Mouse (Mus musculus) monocyte, adult 2 months (primary cell): ENCODE results near the gene Tlr12.
"Not testable (repeated sequence)": the region's sequence is repeated elsewhere in the genome, so short reads cannot be mapped to it uniquely, and the experiment has no call there.

Experiments
- DNase-seq, 2 experiments: peaks; one replicate each; pipeline ENCODE4 v3.0.0; 2022; ENCODE audit warnings: low spot score in 2 of 2, low read depth in 1 of 2

Gene Tlr12

DNA sequence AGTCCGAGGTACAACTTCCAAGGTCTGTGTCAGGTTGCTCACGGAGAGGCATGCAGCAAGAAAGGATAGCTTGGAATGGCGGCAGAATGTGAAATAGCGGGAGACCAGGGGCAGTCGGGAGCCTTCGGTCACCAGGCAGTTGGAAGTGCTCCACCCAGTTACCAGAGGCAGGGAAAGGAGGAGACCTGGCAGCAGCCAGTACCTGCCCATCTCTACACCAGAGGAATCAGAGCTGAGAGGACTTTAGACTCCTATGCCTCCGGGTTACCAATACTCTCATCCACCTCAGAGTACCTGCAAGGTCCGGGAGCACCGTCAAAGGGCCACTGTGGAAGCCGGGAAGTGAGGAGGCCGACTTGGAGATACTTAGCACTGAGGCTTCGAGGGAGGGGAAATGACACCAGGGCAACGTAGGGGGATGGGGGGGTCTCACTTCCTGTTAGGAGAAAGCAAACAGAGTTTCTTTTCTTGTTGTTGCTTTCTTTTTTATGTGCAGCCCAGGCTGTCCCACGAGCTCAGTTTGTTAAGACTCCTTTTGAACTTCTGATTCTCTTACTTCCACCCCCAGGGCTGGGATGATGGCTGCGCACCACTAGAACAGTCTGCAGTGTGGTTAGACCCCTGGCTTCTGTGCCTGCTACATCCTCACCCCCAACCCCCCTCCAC, at the start of gene Tlr12:
Gene Tlr12 (minus strand): TSS at position 374 of the 666 bp plus-strand sequence.
- no peak for DNase-seq

DNA sequence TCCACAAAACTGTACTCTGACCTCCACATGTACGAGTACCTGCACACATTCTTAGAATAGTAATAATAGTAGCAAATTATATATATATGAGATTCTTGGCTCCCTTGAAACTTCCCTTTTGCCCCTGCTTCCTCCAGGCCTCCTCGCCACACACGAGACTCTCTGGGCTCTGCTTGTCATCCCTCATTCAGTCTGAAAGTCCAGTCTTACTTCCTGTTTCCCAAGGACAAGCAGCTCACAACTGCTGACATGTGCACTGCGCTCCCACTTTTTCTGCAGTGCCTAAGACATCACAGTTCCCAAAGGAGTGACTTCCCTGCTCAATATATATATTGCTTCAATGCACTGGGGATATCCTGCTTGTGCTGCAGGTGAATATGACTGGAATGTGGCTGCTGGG, 48.8 kb upstream of the Tlr12 start:
- not testable (repeated sequence) for DNase-seq

DNA sequence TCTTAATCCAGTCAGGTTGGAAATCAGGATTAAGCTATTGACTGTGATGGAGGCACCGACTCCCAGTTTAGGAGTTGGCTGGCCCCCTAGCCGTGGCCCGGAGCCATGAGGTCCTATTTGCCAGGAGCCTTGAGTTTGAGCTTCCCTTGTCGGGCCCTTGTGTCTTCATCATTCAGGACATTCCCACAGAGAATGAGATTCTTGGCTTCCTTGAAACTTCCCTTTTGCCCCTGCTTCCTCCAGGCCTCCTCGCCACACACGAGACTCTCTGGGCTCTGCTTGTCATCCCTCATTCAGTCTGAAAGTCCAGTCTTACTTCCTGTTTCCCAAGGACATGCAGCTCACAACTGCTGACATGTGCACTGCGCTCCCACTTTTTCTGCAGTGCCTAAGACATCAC, 47.9 kb upstream of the Tlr12 start:
- not testable (repeated sequence) for DNase-seq

DNA sequence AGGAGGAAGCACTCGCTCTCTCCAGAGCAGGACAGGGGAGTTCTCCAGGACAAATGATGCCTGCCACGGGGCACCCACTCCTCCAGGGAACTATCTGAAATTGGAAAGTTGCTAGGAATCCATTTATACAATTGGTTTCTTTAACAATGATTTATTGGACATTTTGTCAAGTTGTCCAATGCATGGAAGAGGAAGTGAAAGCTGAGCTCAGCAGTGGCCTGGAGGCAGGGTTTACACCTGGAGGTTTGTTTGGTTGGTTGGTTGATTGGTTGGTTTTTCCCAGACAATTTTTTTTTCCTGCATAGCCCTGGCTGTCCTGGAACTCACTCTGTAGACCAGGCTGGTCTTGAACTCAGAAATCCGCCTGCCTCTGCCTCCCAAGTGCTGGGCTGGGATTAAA, 45.6 kb upstream of the Tlr12 start:
- no peak for DNase-seq

DNA sequence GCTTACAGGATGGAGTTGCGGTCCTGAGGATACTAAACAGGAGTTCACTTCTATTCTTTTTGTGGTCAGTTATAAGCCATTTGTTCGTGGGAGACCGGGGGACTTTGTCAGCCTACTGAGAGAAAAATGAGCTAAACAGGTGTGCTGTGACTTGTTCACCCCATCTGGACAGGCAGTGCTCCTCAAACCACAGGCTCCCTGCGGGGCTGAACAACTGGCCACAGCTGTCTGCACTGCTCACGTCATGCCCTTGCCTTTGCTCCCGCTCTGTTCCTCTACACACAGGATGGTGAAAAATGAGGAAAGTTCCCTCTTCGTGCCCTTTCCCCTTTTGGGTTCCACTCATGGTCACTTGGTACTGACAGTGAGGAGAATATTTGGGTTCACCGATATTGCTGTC, 42.6 kb upstream of the Tlr12 start:
- no peak for DNase-seq

DNA sequence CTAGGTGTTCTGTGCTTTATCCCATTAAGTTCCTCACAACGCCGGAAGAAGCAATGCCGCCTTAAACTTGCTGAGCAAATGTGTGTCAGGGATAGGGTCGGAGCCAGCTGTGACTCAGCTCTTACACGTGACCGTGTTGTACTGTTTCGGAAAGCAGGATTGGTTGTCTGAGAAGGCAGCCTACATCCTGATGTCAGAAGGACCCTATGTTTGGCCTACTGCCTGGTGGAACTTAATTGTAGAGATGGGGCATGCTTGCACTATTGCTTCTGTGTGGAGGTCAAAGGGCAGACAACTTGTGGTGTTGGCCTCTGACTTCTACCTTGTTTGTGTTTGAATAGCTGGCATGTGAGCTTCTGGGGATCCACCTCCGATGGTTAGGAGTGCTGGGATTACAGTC, 41.8 kb upstream of the Tlr12 start:
- DNase-seq: no peak

DNA sequence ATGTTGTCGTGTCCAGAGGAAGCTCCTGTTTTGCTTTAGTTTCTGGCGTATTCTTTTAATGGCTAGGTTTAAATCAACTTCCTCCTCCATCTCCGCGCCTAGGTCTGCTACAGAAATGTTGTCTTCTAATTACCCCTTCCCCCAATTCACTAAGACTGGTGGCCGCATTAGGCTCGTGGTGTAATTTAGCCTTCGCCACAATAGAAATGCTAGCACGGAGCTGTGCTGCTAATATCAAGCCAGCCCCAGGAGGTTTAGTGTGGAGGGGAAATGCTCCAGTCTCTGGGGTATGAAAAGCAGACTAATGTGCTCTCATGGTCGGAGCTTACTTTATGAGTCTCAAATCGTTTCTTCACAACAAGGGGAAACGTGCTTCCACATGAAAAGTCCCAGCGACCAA, 37.0 kb upstream of the Tlr12 start:
- DNase-seq: no peak

DNA sequence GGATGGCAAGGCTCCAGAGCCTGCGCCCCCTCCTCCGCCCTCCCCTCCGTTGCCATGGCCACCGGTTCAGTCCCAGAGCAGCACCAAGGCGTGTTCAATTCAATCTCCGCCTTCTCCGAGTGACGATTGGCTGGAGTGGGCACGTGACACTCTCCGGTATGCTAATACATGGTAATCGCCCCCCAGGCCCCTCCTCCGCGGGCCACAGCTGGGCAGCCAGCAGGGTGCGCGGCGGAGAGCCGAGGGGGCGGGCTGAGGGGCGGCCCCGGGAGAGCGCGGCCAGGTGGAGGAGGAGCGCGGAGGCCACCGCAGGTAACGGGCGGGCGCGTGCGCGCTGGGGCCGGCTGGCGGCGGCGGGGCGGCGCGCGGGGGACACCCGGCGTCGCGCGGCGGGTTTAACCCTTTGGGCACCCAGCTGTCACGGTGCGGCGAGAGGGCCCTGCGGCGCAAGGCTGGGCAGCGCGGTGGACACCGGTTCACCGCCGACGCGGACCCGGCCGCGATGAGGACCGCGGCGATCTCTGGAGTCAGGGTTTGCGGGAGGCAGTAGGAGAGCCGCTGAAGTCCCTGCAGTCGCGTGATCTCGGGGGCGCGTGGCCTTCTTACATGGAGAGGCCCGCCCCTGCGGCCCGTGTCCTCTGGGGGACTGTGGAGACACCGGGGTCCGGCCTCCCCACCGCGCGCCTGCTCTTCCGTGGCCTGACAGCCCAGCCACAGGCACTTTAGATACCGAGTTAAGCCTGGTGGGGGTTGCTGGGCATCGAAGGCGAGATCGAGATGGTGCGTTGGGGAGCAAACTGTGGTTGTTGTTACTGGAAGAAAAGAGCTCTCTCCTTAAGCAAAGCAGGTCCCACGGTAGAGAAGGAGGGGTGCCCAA, 36.3 kb upstream of the Tlr12 start, which contains the start of gene Phc2:
Gene Phc2 (plus strand): TSS at position 198 of the 877 bp plus-strand sequence.
- peak; percentile 41 to 82 for DNase-seq

DNA sequence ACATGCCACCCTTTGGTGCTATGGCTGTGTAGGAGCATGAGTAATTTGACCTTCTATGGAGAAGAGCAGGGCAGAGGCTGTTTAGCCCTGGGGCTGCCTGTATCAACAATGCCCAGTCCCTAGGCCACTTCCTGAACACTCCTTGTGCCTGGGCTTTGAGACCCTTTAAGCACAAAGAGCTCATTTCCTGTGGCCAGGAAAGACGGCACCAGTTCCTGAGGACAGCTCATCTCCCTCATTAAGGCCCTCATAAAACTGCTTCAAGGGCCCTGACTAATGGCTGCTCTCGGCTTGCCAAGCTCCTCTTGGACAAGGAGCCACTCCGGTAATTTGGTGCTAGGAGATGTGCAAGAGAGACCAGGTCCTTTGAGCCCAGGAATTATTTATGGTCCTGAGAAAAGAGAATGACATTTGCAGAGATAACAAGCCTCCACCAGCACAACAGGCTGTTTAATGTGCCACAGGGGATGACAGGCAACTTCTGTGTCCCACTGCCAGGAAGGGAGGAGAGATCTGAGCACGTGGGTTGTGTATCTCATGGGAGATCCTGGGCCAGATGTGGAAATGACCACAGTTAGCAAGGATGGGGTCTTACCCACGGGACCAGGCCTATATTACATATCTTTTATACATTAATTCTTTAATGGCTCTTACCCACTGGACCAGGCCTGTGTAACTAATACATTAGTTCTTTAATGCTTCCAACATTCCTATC, 34.3 kb upstream of the Tlr12 start:
- no peak for DNase-seq

DNA sequence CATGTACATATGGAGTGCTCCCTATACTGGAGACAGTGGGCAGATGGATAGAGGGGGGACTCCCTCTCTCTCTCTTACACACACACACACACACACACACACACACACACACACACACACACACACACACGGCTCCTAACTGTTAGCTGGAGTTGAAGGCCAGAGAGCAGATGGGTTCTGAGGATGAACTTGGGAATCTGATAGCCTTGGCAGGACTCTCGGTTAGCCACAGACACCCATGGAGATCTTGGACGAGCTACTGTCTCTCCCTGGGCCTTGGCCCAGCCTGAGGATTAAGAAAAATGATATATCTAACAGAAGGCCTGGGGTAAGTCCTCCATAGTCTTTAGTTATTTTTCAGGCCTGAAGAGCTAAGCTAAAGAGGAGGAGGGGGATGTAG, 33.1 kb upstream of the Tlr12 start:
- no peak for DNase-seq

DNA sequence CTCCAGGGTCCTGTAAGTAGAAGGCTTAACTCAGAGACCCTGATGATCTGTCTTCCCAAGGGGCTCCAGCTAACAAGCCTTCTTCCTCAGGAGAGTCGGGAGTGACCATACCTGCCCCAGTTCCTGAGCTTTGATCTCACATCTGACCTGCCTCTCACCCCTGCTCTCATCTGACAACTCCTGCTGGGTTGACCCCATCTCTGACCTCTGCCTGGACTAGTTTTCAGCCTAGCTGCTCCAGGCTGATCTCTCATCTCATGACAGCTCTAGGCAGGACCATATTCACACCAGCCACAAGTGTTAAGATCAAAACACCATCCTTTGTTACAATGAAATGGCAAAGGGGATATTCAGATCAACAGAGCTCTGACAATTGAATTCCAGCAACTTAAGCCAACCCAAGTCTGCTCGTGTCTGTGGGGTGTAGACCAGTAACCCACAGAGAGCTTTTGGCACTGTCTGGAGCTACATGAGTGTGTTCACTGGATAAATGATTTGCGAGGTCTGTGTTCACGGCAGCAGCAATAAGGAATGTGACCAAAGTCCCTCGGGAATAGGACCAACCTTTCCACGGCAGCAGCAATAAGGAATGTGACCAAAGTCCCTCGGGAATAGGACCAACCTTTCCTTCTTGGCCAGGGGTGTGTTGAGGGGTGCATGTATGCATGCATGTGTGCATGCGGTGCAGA, 30.3 kb upstream of the Tlr12 start:
- DNase-seq: no peak

DNA sequence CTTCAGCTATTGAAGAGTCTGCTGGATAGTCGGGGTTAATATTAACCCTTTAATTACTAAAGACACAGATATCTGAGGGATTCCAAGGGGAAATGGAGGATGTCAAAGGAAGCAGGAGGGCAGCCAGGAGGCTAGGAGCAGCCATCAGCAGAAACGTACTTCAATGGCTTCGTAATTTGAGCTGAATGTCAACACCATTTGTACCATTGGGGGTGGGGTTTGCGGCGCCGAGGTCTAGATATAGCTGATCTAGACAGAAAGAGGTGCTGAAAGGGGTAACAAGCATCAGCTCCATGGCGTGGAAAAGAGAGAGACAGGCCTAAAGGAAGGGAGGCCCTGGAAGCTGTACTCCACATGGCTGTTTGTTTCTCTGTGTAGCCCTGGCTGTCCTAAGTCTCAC, 28.3 kb upstream of the Tlr12 start:
- DNase-seq: no peak

DNA sequence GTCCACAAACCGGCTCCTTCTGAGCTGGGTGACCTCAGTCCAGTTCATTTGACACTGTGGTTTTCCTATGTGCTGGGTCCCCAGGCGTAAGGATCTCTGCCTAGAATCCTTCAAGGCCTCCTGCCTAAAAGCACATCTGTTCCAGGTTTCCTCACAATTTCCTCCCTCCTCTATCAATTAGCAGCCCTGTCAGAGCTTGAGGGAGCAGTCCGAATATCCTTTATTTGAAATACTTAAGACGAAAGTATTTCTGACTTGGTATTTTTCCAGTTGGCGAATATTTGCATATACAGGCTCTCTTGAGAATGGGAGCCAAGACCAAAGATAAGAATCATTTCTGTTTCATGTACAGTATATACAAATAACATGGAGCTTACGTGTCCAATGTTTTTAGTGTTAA, 27.5 kb upstream of the Tlr12 start:
- no peak for DNase-seq

DNA sequence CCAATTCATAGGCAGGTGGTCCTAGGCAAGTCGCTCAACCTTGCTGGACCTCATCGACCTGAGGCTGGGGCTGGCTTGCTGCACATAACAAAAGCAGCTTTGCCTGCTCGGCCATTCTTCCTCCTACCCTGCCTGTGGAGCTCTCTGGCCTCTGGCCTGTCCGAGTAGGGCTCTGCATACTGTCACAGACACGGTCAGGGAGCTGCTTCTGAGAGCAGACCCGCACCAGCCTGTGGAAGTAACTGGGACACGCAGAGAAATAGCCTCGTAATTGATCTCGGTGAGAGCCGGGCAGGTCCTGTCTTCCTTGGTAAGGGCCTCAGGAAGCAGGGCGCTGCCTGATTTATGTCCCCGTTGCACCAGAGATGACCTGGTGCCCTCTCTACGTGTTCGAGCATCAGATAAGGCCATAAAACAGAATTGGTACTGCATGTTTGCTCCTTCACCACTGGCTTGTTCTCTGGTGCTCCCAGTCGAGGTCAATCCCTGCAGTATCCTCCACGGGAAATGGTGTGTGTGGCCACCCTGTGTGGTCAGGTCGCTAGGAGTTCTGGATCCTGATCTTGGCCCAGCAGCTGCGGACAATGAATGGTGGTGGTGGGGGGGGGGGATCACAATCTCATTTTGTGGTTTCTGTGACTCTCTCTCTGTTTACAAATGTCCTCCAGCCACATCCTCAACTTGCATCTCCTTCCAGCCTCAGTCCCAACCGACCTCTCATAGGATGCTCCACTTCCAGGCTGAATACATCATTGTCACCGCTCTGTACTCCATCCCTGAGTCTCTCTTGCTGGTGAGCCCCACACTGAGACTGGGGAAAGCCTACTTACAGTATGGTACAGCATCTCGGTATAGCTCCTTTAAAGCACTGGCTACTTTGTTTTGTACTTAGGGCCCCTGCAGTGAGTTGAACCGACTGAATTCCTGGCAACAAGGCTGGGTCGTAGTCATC, 23.6 kb upstream of the Tlr12 start:
- no peak for DNase-seq

DNA sequence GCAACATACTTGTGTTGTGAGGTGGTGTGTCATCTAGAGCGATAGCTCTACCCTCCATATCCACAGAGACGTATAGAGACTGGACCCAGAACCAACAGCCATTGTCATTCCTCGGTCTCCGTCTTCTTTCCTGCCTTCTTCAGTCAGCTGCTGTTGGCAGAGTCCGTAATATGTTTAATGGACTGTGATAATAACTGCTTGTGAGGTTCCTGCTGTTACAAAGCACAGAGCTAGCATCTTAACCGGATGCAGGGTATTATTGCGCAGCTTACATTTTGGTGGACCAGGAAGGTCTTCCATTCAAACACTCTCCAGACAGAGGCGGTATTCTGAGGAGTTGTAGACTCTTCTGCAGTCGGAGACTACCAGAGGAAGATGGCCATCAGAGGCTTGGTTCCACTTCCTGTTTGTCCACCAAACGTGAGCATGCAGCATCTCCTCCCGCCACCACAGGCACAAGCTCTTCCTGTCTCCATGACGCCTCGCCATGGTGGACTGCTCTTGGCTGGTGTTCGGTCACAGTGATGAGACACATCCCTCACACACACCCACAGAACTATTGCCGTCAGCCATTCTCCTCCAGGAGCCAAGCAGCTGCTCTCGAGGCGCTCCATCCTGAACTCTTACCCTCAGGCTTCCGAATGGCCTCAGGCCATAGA, 20.0 kb upstream of the Tlr12 start:
- no peak for DNase-seq

DNA sequence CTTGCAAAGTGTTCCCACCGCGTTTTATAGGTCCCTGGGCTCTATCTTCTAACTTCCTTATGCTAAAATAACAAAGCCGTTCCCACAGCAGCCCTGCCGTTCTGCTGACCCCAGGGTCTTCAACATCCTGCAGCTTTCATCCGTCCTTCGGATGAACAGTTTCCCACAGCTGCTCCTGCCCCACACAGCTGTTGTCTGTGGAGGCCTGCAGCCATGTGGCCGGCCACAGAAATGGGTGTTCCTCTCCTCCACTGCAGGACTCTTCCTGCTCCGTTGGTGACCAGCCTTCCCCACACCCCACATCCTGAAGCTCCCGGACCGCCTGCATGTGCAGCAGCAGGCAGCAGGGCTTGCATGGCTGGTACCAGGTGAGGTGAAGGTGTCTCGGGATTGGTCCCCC, 18.8 kb upstream of the Tlr12 start:
- DNase-seq: no peak

DNA sequence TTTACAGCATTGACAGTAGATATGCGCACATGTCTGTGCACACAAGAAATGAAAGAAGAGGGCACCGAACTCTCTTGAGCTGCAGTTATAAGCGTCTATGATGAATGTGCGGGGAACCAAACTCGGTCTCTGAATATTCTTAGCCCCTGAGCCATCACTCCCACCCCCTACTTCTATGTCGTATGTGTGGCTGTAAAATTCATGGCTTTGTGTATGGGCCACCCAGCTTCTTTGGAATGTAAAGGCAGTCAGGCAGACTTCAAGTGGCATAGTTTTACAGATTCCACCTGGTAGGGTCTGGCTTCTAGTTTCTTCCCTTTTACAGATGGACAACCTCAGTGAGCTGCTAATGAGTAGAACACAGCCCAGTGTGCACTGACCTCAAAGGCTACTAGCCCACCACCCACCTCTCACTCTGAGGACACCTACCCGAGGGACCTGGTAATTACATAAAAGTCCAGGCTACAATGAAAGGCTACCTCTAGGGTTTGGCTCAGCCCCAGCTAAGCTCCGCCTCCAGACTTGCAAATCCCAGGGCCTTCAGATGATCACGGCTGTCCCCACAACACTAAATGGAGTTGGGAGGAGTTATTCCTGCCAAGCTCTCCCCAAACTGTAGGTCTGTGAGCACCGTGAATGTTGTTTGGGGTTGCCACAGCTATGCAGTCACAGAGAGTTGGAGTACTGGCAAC, 17.6 kb upstream of the Tlr12 start:
- DNase-seq: no peak

DNA sequence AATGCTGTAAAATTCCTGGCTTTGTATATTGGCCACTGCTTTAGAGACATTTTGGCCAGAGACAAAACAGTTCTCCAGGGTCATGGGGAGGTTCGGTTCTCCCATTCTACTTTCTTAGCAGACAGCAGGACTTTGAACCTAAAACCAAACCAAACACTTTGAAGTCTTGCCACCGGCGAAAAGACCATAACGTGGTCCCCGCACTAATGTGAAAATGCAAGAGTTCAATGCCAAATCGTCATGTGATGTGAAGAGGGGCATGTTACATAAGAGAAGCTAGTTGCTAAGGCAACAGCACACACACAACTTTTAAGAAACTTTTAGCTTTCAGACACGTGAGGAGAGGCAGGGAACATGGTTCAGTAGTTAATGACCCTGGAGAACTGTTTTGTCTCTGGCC, 17.0 kb upstream of the Tlr12 start:
- no peak for DNase-seq

DNA sequence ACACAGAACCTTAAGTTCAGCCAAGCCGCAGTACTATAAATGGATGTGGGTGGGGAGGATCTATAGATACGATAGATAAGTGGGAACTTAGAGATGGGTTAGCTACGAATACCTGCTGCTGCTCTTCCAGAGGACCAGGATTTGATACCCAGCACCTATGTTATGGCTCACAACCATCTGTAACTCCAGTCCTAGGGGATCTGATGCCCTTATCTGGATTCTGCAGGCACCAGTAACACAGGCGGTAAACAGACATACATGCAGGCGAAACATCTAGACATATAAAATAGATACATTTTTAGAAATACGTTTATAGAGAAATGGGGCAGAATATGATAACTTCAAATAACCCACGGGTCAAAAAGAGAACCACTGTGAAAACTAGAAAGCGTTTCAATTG, 2.7 kb upstream of the Tlr12 start:
- DNase-seq: no peak
